Mouse (Mus musculus) heart, adult 2 months (tissue): ENCODE measurements around the gene Top2b. TPM values are rescaled to one million over a fixed set of nuclear protein-coding genes. Genes with fewer than 3 reads are reported as not detected.

Source experiments
- DNase-seq, 2 experiments: peaks; one replicate each; pipeline ENCODE4 v3.0.0; 2021
- H3K27ac ChIP-seq: fragments of 200-600 bp; 2 replicates; pipeline ENCODE4 v1.8.1; 2022
- H3K27me3 ChIP-seq: fragments of 200-500 bp; 2 replicates; pipeline ENCODE4 v1.6.1; 2012; ENCODE audit warnings: mild to moderate bottlenecking, low read length, inconsistent platforms, mixed read lengths; ENCODE audit not compliant: control insufficient read depth, insufficient read depth
- H3K36me3 ChIP-seq: fragments of 200-500 bp; 2 replicates; pipeline ENCODE4 v1.6.1; 2012; ENCODE audit warnings: low read length, inconsistent platforms; ENCODE audit not compliant: control insufficient read depth, insufficient read depth
- H3K4me1 ChIP-seq: fragments of 200-500 bp; 2 replicates; pipeline ENCODE4 v1.6.1; 2011; ENCODE audit warnings: low read length; ENCODE audit not compliant: control insufficient read depth, insufficient read depth
- H3K4me3 ChIP-seq: fragments of 200-600 bp; 2 replicates; pipeline ENCODE4 v1.8.1; 2022
- H3K79me2 ChIP-seq: fragments of 200-500 bp; replicated peaks from 2 replicates; pipeline ENCODE4 v1.6.1; 2012; ENCODE audit warnings: mild to moderate bottlenecking, inconsistent platforms, low read length, moderate library complexity, mixed read lengths; ENCODE audit not compliant: control insufficient read depth, insufficient read depth
- H3K9ac ChIP-seq: fragments of 200-500 bp; 2 replicates; pipeline ENCODE4 v1.6.1; 2012; ENCODE audit warnings: low read depth, mild to moderate bottlenecking, control low read depth, inconsistent platforms, low read length, mixed read lengths
- CTCF ChIP-seq: fragments of 200-600 bp; IDR thresholded peaks from 2 replicates; pipeline ENCODE4 v1.8.1; 2022; ENCODE audit warnings: antibody characterized with exemption, mild to moderate bottlenecking, moderate library complexity
- EP300 ChIP-seq: fragments of 200-500 bp; IDR thresholded peaks from 2 replicates; pipeline ENCODE4 v1.6.1; 2011; ENCODE audit warnings: low read depth, low read length, control low read depth; ENCODE audit not compliant: insufficient read depth
- POLR2A ChIP-seq: fragments of 200-500 bp; IDR thresholded peaks from 2 replicates; pipeline ENCODE4 v1.6.1; 2011; ENCODE audit warnings: mild to moderate bottlenecking, low read depth, low read length, control low read depth; ENCODE audit not compliant: insufficient read depth
- WGBS: fragments of 180-500 bp; shearing (Covaris S2); methylation state at CpG from one replicate; pipeline ENCODE4 v1.1.7; 2018; 5-methylcytosine and 5-hydroxymethylcytosine counted together
- intact Hi-C: fragments of 180-260 bp; cut with DNase I; formaldehyde crosslinking; loops from one replicate; pipeline ENCODE4 v1.15.1; 2025
- polyA plus RNA-seq: library from polyadenylated mRNA; depleted of rRNA; stranded (reverse); fragments of >200 nt; gene quantifications from 2 replicates; pipeline ENCODE4 v1.2.3, GENCODE M21; 2012
- total RNA-seq, 2 experiments: library from RNA; stranded (reverse); gene quantifications; 2 replicates each; pipeline ENCODE4 v1.2.3; 2021

Gene Top2b
- total and polyA plus RNA-seq, 3 experiments, result 9.9 to 55.1 (median 49.1) TPM

DNA sequence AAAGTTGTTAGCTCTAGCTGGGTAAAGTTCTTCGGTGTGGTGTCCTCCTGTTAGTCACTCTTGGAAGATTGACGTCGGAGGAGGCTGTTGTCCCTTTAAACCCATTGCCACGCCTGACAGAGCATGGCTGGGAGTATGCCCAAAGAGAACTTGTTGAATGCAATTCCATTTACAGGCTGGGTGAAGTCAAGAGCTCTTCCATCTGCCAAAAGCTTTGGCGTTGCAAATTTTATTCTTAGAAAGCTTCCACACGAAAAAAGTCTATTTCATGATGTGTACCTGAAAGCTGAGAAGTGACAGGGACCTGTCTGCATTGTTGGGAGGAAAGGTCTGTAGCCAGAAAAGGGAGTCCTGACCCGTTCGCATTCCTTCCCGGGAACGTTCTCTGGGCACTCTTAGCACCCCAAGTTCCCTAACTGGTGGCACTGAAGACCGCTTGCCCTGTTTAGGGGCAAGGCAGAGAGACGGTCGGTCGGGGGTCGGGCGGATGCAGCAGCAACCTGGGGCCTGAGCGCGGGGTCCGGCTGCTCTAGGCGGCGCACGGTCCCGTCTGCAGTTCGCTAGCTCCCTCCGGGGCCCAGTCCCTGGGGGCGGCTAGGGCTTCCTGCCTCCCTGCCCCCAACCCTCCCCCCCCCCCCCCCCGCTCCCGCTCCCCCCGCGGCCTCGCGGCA, 683 bp upstream of the Top2b start:
- H3K4me3 ChIP-seq, result peak overlapping the region; percentile 96
- peaks cover 6% of the 10 kb centered on the region for H3K4me1 ChIP-seq
- peak overlapping the region; percentile 87 for H3K27ac ChIP-seq
- DNase-seq, result peak; percentile 54 to 63
- peaks cover 13% of the 10 kb centered on the region for H3K36me3 ChIP-seq
- H3K9ac ChIP-seq, result peak overlapping the region; percentile 87
- intact Hi-C loops, result loop anchor here (2.0 to 10.0 kb wide), 4 partner anchors 15 to 929 kb away; partner anchors contain the start of genes Lrrc3b, Ngly1 and Oxsm
- H3K27me3 ChIP-seq, result no peaks in the 10 kb centered on the region
- under 1% methylated on average over 22 of the region's 32 CpGs for WGBS
- TF ChIP-seq EP300, result no peak
- peak; percentile 29 for TF ChIP-seq CTCF
- no peak for TF ChIP-seq POLR2A
- no peaks in the 10 kb centered on the region for H3K79me2 ChIP-seq

GRCm38 (mm10) chr14:16365362-16366173, 589 bp downstream of the Top2b start:
- intact Hi-C loops, result loop anchor here (2.0 to 10.0 kb wide), 3 partner anchors 13 to 931 kb away; partner anchors contain the start of genes Lrrc3b, Ngly1 and Oxsm
- Histone ChIP-seq H3K36me3 (peaks cover 17% of the 10 kb centered on the region), H3K79me2 (no peaks in the 10 kb centered on the region), H3K27ac (peak overlapping the region; percentile 87), H3K27me3 (no peaks in the 10 kb centered on the region), H3K4me1 (peaks cover 6% of the 10 kb centered on the region), H3K9ac (peak overlapping the region; percentile 89), H3K4me3 (peak overlapping the region; percentile 96)
- TF ChIP-seq EP300 (no peak), POLR2A (no peak), CTCF (no peak)
- WGBS, result under 1% methylated on average over 81 of the region's 87 CpGs
- DNase-seq, result peak; percentile 83

DNA sequence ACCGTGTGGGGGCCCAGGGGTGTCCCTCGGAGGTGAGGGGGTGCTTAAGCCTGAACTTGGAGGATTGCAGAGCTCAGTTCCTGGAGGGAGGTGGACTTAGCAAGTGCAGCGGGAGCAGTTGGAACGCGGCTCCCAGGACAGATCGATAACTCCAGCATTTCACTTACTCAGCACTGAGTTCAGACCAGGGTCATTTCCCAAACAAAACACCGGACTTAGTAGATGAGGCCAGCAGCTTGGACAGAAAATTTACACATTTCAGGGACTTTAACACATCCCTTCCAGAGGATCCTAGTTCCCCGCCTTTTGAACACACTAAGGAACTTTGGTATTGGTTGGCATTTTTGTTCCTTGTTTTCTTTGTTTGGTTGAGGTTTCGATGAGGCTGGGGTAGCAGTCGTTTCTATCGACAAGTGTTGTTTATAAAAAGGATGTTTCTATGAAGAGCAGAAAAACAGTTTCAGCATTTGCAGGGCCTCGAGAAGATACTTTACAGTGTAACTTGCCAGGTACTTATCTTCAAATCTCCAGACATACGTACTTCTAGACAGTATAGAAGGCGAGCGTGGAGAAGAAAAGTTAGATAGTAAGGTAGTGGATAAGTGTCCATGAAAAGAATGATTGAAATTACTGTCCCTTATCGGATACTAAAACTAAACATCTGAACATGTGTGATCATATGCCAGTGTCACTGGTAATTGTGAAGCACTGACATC, 1.4 kb downstream of the Top2b start:
- Histone ChIP-seq H3K79me2 (no peaks in the 10 kb centered on the region), H3K36me3 (peaks cover 17% of the 10 kb centered on the region), H3K4me3 (peak overlapping the region; percentile 96), H3K27me3 (no peaks in the 10 kb centered on the region), H3K4me1 (peaks cover 6% of the 10 kb centered on the region), H3K27ac (peak overlapping the region; percentile 87), H3K9ac (peak overlapping the region; percentile 89)
- WGBS, result 1% methylated on average over 16 of the region's 16 CpGs
- TF ChIP-seq POLR2A, result no peak
- intact Hi-C loops, result loop anchor here (10.0 kb wide), 1 partner anchor 932 kb away; the partner anchor contains the start of gene Lrrc3b
- no peak for DNase-seq

DNA sequence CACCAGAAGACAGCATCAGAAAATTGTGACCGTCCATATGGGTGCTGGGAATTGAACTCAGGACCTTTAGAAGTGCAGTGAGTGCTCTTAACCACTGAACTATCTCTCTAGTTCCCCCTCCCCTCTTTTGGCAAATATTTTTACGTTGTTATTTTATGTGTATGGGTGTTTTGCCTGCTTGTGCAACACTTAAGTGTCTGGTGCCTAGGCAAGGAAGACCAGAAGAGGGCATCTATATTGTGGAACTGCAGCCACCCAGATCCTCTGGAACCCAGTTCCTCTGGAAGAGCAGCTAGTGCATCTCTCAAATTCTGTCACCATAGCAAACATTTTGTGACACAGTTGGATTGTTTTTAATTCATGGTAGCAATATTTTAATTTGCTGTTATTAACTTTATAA, 2.0 kb downstream of the Top2b start:
- H3K79me2 ChIP-seq, result no peaks in the 10 kb centered on the region; the same call in 1 of the 2 replicates
- peaks cover 20% of the 10 kb centered on the region for H3K36me3 ChIP-seq
- no peak overlapping the region for H3K9ac ChIP-seq
- H3K4me3 ChIP-seq, result peak overlapping the region; percentile 96
- WGBS, result 29% methylated on average over 2 of the region's 2 CpGs
- no peaks in the 10 kb centered on the region for H3K27me3 ChIP-seq
- DNase-seq, result no peak
- TF ChIP-seq CTCF (peak; percentile 6; the same call in 1 of the 2 replicates), POLR2A (no peak), EP300 (no peak)
- H3K27ac ChIP-seq, result no peak overlapping the region
- intact Hi-C loops, result loop anchor here (10.0 kb wide), 1 partner anchor 932 kb away; the partner anchor contains the start of gene Lrrc3b
- H3K4me1 ChIP-seq, result peaks cover 6% of the 10 kb centered on the region

GRCm38 (mm10) chr14:16372761-16373160, 7.8 kb downstream of the Top2b start:
- peaks cover 6% of the 10 kb centered on the region for H3K4me1 ChIP-seq
- H3K9ac ChIP-seq, result no peak overlapping the region
- intact Hi-C loops, result loop anchor here (10.0 kb wide), 1 partner anchor 478 kb away; no protein-coding TSS in a partner anchor
- DNase-seq, result no peak
- H3K27ac ChIP-seq, result no peak overlapping the region
- TF ChIP-seq CTCF, result no peak
- no peaks in the 10 kb centered on the region; the same call in 1 of the 2 replicates for H3K79me2 ChIP-seq
- H3K36me3 ChIP-seq, result peaks cover 14% of the 10 kb centered on the region
- H3K27me3 ChIP-seq, result no peaks in the 10 kb centered on the region
- no peak overlapping the region for H3K4me3 ChIP-seq
